Mouse (Mus musculus) testis, adult 10 weeks (tissue): Measurements from ENCODE around the gene Klk12. TPM values are rescaled to one million over a fixed set of nuclear protein-coding genes. Genes with fewer than 3 reads are reported as not detected.

Source experiments
- polyA plus RNA-seq: library from polyadenylated mRNA; stranded (reverse); fragments of 350-450 nt; fragmentation: Illumina TruSeq; extraction: RNeasy Lipid Tissue Mini Kit (QIAGEN cat#74804); gene quantifications from one replicate; pipeline ENCODE4 v1.2.3, GENCODE M21; 2014; ENCODE audit warnings: low read depth, low replicate concordance

The Klk12 gene
- not detected for polyA plus RNA-seq

DNA sequence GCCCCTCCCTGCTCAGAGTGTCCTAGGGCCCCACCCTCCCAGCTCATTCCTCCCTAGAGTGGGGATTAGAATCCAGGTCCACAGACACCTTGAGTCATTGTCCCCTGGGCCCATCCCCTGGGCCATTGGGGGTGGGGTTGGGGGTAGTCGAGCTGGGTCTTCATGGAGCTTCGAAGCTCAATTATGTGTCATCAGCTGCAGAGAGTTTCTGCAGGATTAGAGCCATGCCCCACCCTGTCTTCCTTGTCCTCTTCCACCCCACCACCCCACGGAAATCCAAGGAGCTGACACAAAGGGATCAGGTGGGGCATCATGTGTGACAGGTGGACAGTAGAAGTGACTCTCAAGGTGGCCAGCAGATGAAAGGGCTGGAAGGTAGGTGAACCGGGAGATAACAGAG, at the start of gene Klk12:
Klk12 (plus strand) TSS at position 301 of the 400 bp plus-strand sequence.

DNA sequence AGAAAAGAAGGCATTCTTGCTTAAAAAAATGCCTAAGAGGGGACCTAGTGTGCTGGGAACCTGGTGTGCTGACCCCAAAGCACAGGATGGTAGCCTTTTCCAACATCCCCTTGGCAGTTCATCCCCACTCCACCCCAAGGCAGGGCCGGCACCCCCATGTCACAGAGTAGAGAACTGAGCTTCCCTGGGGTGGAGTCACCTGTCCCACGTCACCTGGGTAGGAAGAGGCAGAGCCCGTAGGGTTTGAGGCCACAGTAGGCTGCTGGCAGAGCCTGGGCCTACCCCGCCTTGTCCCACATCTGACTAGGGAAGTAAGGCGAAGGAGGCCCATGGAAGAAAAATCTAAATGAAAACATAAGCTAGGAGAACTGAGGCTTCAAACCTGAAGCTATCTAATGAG, 5.7 kb downstream of the Klk12 start, which contains the start of gene Klk11:
Klk11 (plus strand) TSS at position 241 of the 400 bp plus-strand sequence.

DNA sequence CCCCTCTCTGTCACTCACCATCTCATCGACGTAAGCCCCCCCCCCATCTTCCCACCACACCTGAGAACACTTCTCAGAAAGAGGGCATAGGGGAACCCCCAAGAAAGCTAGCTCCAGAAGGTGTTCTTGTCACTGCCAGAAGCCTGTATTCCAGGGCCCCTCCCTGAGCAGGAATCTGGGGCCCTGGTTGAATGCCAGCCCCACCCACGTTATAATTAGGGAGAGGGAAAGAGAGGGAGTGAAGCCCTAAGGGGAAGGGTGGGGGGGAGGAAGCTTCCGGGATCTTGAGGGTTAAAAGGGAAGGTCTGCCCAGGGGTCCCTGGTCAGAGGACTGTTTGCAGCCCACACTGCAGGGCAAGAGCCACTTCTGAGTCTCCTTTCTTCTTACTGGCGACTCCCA, 12.0 kb downstream of the Klk12 start, which contains the start of gene Klk10:
Klk10 (plus strand) TSS at position 290 of the 400 bp plus-strand sequence.

GRCm38 (mm10) chr7:43791591-43791990, 22.9 kb downstream of the Klk12 start, which contains the start of gene Klk9:
TSS of gene Klk9 (plus strand) at chr7:43791891.

DNA sequence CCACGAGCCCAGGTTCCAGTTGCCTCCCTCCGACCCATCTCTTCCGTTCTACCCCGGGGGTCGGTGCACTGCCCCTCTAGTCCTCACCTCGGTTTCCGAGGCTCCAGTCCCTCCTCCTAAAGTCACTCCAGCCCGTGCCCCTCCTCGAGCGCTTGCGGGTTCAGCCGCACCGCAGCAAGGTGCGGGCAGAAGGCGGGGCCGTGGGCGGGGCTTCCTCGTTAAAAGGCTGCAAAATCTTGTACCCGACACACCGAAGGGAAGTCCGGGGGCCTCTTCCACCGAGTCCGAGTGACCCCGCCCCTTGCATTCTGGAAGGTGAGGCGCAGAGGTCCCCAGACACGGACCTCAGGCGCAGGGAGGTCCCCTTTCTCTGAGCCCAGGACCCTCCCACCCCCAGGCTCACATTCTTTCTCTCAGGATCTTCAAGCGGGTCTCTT, 28.7 kb downstream of the Klk12 start, which contains the start of gene Klk8:
Klk8 (plus strand) TSS at position 245 of the 437 bp plus-strand sequence.

DNA sequence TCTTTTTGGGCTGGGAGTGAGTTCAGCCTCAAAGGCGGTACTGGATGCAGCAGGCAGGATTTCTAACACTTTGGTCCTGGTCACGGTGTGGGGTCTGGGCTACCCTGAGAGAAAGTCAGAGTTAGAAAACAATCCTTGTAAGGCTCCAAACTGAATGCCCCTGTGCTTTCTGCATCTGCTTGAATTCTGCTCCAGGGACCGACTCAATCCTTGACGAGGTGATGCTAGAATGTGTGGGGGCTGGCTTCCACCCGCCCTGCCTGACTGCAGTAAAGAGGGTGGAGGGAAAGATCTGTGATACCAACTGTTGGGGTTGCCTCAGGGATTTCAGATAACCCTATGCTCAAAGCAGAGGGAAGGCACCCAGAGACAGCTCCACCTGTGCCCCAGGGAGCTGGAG, 42.3 kb downstream of the Klk12 start, which contains the start of gene Klk7:
Klk7 (plus strand) TSS at position 301 of the 400 bp plus-strand sequence.

Other genes with a start within 250 kb of the Klk12 start
- 2.1 TPM for gene Cd33, start 224.5 kb upstream of the Klk12 start, polyA plus RNA-seq
- 0.34 TPM for gene Zfp658, start 206.6 kb upstream of the Klk12 start, polyA plus RNA-seq
- 13.8 TPM for gene Zfp719, start 189.3 kb upstream of the Klk12 start, polyA plus RNA-seq
- 9.2 TPM for gene Zfp819, start 161.7 kb upstream of the Klk12 start, polyA plus RNA-seq
- not detected for gene Ceacam18, start 134.2 kb upstream of the Klk12 start, polyA plus RNA-seq
- gene Siglece, start 108.7 kb upstream of the Klk12 start, polyA plus RNA-seq, result 1.0 TPM
- 0.24 TPM for gene Ctu1, start 96.9 kb upstream of the Klk12 start, polyA plus RNA-seq
- gene Klk14, start 78.5 kb upstream of the Klk12 start, polyA plus RNA-seq, result not detected
- gene Klk13, start 56.3 kb upstream of the Klk12 start, polyA plus RNA-seq, result not detected
- not detected for gene Klk11, start 5.7 kb downstream of the Klk12 start, polyA plus RNA-seq
- not detected for gene Klk10, start 12.1 kb downstream of the Klk12 start, polyA plus RNA-seq
- gene Klk9, start 23.0 kb downstream of the Klk12 start, polyA plus RNA-seq, result not detected
- not detected for gene Klk8, start 28.7 kb downstream of the Klk12 start, polyA plus RNA-seq
- gene Klk7, start 42.4 kb downstream of the Klk12 start, polyA plus RNA-seq, result not detected
- gene Klk6, start 55.6 kb downstream of the Klk12 start, polyA plus RNA-seq, result not detected
- gene Klk5, start 73.1 kb downstream of the Klk12 start, polyA plus RNA-seq, result not detected
- gene Klk4, start 112.3 kb downstream of the Klk12 start, polyA plus RNA-seq, result not detected
- gene Klk15, start 164.8 kb downstream of the Klk12 start, polyA plus RNA-seq, result not detected
- 120 TPM for gene Klk1b8, start 181.8 kb downstream of the Klk12 start, polyA plus RNA-seq
- not detected for gene Klk1b1, start 197.9 kb downstream of the Klk12 start, polyA plus RNA-seq
- 11.7 TPM for gene Klk1b9, start 207.2 kb downstream of the Klk12 start, polyA plus RNA-seq
- not detected for gene Klk1b11, start 227.0 kb downstream of the Klk12 start, polyA plus RNA-seq
- gene Klk1b26, start 243.3 kb downstream of the Klk12 start, polyA plus RNA-seq, result 6.9 TPM